Mouse (Mus musculus) brown adipose tissue, adult 24 weeks (tissue): Measurements from ENCODE around the gene F2rl3. TPM values are rescaled to one million over a fixed set of nuclear protein-coding genes. Genes with fewer than 3 reads are reported as not detected.

Experiments used
- polyA plus RNA-seq: library from polyadenylated mRNA; stranded (reverse); fragments of >200 nt; gene quantifications from 2 replicates; pipeline ENCODE4 v1.2.4, GENCODE M21; 2012; ENCODE audit not compliant: missing spikeins, insufficient read depth, insufficient read length

The F2rl3 gene
- polyA plus RNA-seq, 1 experiment: 0.59 TPM

Other genes with a start within 250 kb of the F2rl3 start
- 3.3 TPM in 2 replicates for gene Med26, start 213.6 kb upstream of the F2rl3 start, polyA plus RNA-seq
- gene Smim7, start 190.8 kb upstream of the F2rl3 start, polyA plus RNA-seq: 92.7 and 120 TPM in 2 replicates
- 15.0 and 25.4 TPM in 2 replicates for gene Tmem38a, start 189.8 kb upstream of the F2rl3 start, polyA plus RNA-seq
- gene Nwd1, start 115.2 kb upstream of the F2rl3 start, polyA plus RNA-seq: not detected in 2 replicates
- gene Sin3b, start 38.6 kb upstream of the F2rl3 start, polyA plus RNA-seq: 71.7 and 88.8 TPM in 2 replicates